Mouse (Mus musculus): ENCODE results near the gene Rnf207.

Rnf207 gene

GRCm38 (mm10) chr4:152318517-152319234 lies at the start of gene Rnf207:
TSS of gene Rnf207 (minus strand) at chr4:152318993.
- no peak for DNase-seq (ENCODE audit: low spot score in 2 of 2)

DNA sequence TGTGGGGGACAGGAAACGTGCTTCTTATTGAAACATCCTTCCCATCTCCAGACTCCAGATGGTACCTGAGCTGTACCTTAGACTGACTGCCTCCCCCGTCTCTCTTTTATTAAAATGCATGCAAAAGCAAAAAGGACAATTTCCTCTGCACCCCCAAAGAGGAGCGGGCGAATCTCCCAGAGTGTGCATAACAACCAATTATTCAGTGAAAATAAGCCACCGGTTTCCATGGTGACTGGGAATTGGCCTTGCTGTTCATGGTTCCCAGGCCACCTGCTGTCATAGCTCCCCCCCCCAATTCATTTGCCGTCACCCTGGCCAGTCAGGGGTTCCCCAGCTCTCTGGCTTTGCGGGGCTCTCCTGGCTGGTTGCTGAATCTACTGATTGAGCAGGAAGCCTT lies 46.4 kb upstream of the Rnf207 start:
- DNase-seq (ENCODE audit: low spot score in 2 of 2), result no peak

DNA sequence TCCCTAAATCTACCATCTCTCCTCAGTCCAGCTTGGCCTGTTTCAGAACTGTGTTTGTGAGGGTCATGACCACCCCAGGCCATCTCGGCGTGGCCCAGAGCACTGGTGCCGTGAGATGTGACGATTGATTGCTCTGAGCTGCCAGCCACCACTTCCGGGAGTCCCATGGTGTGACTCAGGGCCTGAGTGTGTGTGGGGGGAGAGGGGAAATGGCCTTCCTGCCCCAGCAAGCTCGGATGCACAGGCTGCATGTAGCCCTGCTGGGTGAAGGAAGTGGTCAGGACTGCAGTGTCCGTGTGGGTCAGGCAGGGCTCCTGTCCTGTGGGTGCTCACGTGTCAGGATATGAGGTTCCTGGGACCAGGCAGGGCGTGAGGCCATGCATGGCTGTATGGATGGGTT lies 43.4 kb upstream of the Rnf207 start:
- no peak for DNase-seq (ENCODE audit: low spot score in 2 of 2)

DNA sequence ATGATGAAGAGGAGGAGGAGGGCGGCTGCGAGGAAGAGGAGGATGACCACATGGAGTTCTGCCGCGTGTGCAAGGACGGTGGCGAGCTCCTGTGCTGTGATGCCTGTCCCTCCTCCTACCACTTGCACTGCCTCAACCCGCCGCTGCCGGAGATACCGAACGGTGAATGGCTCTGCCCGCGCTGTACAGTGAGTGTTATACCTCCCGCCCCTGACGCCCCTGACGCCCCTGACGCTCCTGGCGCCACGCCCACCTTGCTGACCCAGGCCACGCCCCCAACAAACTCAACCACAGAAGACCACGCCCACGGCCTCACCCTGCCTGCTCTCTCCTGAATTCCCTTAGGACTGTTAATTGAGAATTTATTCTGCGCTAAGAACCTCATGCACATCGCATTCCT lies 42.1 kb upstream of the Rnf207 start:
- no peak for DNase-seq (ENCODE audit: low spot score in 2 of 2)

- DNase-seq (ENCODE audit: low spot score in 2 of 2), result no peak
Measured at GRCm38 (mm10) chr4:152359700-152360099, 40.9 kb upstream of the Rnf207 start.

DNA sequence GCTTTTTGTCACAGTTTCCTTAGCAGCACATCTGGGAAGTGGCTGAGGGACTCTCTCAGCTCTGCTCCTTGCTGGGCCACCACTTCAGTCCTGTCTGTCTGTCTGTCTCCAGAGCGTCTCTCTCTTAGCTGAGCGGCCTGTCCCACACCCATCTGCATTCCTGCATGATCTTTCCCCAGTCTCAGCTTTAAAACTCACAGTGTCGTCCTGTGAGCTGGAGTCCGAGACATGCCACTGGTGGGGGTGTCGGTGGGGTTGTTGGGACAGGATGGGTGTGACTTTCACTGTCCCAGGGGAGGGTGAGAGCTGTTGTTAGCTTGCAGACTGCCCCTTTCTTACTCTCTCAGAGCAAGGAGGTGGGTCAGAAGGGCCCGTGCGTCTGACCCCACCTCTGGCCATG lies 36.9 kb upstream of the Rnf207 start:
- no peak for DNase-seq (ENCODE audit: low spot score in 2 of 2)

DNA sequence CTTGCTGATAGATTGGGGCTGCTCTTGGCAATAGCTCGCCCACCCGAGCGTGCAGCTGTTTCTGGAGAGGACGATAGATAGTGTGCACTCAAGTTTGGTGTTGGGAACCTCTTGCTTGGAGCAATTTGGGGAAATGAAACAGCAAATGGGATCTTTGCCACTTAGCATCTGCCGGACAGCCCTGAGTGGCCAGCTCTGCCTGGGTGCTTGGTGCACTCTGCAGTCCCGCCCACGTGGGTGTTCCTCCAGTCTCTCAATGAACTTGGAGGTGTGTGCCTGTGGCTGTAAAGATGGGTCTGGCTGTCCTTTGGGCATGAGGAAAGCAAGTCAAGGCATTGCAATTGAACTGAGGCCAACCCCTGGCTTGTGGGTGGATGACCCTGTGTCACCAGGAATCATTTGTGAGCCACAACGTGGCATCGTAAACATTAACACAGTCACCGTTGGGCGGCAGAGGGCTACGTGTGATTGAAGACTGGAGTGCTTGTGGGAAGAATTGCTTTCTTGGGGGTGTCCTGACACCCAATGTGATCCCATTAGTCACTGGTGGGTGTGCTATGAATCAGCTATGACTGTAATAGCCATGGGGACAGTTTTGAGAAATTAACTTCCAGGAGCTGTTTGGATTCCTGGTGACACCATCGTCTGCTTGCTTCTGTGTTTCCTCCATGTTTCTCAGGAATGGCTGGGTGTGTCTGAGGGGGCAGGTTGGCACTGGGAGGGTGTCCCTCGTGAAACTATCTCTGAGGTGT lies 35.3 kb upstream of the Rnf207 start:
- no peak for DNase-seq (ENCODE audit: low spot score in 2 of 2)

GRCm38 (mm10) chr4:152351422-152352305 lies 32.9 kb upstream of the Rnf207 start:
- DNase-seq (ENCODE audit: low spot score in 2 of 2), result no peak

- DNase-seq (ENCODE audit: low spot score in 2 of 2), result no peak
Measured at GRCm38 (mm10) chr4:152350722-152351421, 32.1 kb upstream of the Rnf207 start.

- DNase-seq (ENCODE audit: low spot score in 2 of 2), result peak; percentile 68 to 78
Measured at GRCm38 (mm10) chr4:152349837-152350381, 31.1 kb upstream of the Rnf207 start.

- DNase-seq (ENCODE audit: low spot score in 2 of 2), result no peak
Measured at GRCm38 (mm10) chr4:152345120-152345889, 26.5 kb upstream of the Rnf207 start.

GRCm38 (mm10) chr4:152344651-152345050 lies 25.9 kb upstream of the Rnf207 start:
- DNase-seq (ENCODE audit: low spot score in 2 of 2), result no peak

GRCm38 (mm10) chr4:152343296-152343695 lies 24.5 kb upstream of the Rnf207 start:
- no peak for DNase-seq (ENCODE audit: low spot score in 2 of 2)

GRCm38 (mm10) chr4:152340584-152341284 lies 21.9 kb upstream of the Rnf207 start:
- no peak for DNase-seq (ENCODE audit: low spot score in 2 of 2)

DNA sequence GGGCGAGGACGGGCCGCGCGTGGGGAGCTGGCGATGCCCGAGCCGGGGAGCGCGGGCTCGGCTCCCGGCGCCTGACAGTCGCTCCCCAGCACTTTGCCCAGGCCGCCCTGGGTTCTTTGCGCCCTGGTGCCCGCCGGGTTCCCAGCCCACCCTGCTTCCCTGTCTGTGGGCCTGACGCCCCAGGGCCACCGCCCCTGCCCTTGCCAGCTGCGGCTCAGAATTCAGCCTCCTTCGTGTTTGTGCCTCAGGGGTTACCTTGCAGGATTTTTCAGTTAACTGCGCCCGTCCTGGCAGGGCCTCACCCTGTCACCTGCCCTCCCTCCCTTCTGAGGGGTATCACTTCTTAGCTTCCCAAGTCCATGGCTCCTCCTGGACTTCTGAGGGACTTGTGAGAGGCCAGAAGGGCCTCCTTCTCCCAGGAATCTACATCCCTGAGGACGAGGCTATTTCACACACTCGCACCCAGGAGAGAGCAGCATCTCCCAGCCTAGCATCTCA lies 20.5 kb upstream of the Rnf207 start:
- no peak for DNase-seq (ENCODE audit: low spot score in 2 of 2)

GRCm38 (mm10) chr4:152338419-152339292 lies 19.9 kb upstream of the Rnf207 start, which contains the start of gene Chd5:
TSS of gene Chd5 (plus strand) at chr4:152338651.
- DNase-seq (ENCODE audit: low spot score in 2 of 2), result peak in 1 of 2 experiments; percentile 69

GRCm38 (mm10) chr4:152337772-152338171 lies 19.0 kb upstream of the Rnf207 start:
- no peak for DNase-seq (ENCODE audit: low spot score in 2 of 2)

DNA sequence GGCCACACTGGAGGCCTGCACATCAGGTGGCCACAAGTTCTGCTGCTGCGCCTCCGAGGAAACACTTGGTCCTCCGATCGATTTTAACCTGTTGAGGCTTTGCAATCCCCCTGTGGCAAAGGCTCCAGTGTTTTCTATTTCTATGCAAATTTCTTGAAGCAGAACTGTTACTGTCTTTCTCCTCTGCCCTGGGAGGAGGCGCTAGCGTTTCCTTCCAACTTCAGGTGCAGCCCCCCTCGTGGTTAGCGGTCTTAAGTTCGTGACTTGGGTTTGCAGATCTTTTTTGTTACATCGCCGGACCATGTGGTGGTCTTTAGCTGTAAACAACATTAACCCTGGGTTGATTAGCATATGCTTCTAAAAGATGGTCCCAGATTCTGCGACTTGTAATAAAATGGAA lies 14.8 kb upstream of the Rnf207 start:
- no peak for DNase-seq (ENCODE audit: low spot score in 2 of 2)

DNA sequence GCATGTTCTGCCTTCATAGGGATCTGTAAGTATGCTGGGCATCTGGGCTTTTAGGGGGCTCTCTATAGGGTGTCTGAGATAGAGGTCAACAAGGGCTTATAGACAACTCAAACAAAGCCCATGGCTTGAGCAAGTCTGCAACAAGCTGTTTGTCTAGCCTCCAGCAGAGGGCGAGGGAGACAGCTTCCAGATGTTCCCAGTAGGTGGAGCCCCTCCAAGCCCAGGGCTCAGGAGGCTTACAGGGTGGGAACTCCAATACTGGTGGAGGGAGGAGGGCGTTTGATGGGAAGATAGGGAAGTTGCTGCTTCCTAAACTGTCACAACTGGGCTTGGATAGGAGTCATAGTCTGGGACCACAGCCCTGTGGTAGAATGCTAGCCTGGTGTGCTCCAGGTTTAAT lies 14.2 kb upstream of the Rnf207 start:
- DNase-seq (ENCODE audit: low spot score in 2 of 2), result peak in 1 of 2 experiments; percentile 70
